Mouse (Mus musculus): Measurements from ENCODE around the gene Iqsec3. TPM values are rescaled to one million over a fixed set of nuclear protein-coding genes. Genes with fewer than 3 reads are reported as not detected.

The Iqsec3 gene
- polyA plus RNA-seq (2012; rRNA removed): 75.7 and 85.0 TPM in 2 replicates

GRCm38 (mm10) chr6:121473093-121473821 lies at the start of gene Iqsec3:
Iqsec3 (minus strand) TSS chr6:121473678.
- TF ChIP-seq CTCF (IDR thresholded peaks at IDR 0.05; ENCODE audit: extremely low read depth, insufficient read depth, low read length): no peak
- TF ChIP-seq POLR2A (IDR thresholded peaks at IDR 0.05; ENCODE audit: extremely low read depth, insufficient read depth, low read length): peak; percentile 76; the same call in 1 of the 2 replicates
- Histone ChIP-seq H3K4me3 (ENCODE audit: insufficient read depth, low read length) (peak within 1 kb of the TSS; percentile 87), H3K4me1 (ENCODE audit: control insufficient read depth, insufficient read depth, low read length) (peaks cover 4% of the 10 kb centered on the region), H3K27ac (ENCODE audit: insufficient read depth, low read length) (peak within 1 kb of the TSS; percentile 80)

- H3K27ac ChIP-seq (ENCODE audit: insufficient read depth, low read length): no peak overlapping the region
- H3K4me3 ChIP-seq (ENCODE audit: insufficient read depth, low read length): no peak overlapping the region
- no peaks in the 10 kb centered on the region for H3K4me1 ChIP-seq (ENCODE audit: control insufficient read depth, insufficient read depth, low read length)
- TF ChIP-seq POLR2A (IDR thresholded peaks at IDR 0.05; ENCODE audit: extremely low read depth, insufficient read depth, low read length) (no peak), CTCF (IDR thresholded peaks at IDR 0.05; ENCODE audit: extremely low read depth, insufficient read depth, low read length) (no peak)
Observed at GRCm38 (mm10) chr6:121522106-121522705, 48.7 kb upstream of the Iqsec3 start.

GRCm38 (mm10) chr6:121521030-121521429 lies 47.6 kb upstream of the Iqsec3 start:
- Histone ChIP-seq H3K4me1 (ENCODE audit: control insufficient read depth, insufficient read depth, low read length) (no peaks in the 10 kb centered on the region), H3K27ac (ENCODE audit: insufficient read depth, low read length) (no peak overlapping the region), H3K4me3 (ENCODE audit: insufficient read depth, low read length) (no peak overlapping the region)
- TF ChIP-seq CTCF (IDR thresholded peaks at IDR 0.05; ENCODE audit: extremely low read depth, insufficient read depth, low read length) (peak; percentile 32; the same call in 1 of the 2 replicates), POLR2A (IDR thresholded peaks at IDR 0.05; ENCODE audit: extremely low read depth, insufficient read depth, low read length) (no peak)

- no peak overlapping the region for H3K27ac ChIP-seq (ENCODE audit: insufficient read depth, low read length)
- H3K4me3 ChIP-seq (ENCODE audit: insufficient read depth, low read length): no peak overlapping the region
- H3K4me1 ChIP-seq (ENCODE audit: control insufficient read depth, insufficient read depth, low read length): no peaks in the 10 kb centered on the region
- TF ChIP-seq CTCF (IDR thresholded peaks at IDR 0.05; ENCODE audit: extremely low read depth, insufficient read depth, low read length) (no peak), POLR2A (IDR thresholded peaks at IDR 0.05; ENCODE audit: extremely low read depth, insufficient read depth, low read length) (no peak)
Observed at GRCm38 (mm10) chr6:121519896-121520295, 46.4 kb upstream of the Iqsec3 start.

- Histone ChIP-seq H3K4me1 (ENCODE audit: control insufficient read depth, insufficient read depth, low read length) (no peaks in the 10 kb centered on the region), H3K4me3 (ENCODE audit: insufficient read depth, low read length) (no peak overlapping the region), H3K27ac (ENCODE audit: insufficient read depth, low read length) (no peak overlapping the region)
- no peak for TF ChIP-seq POLR2A (IDR thresholded peaks at IDR 0.05; ENCODE audit: extremely low read depth, insufficient read depth, low read length)
- no peak for TF ChIP-seq CTCF (IDR thresholded peaks at IDR 0.05; ENCODE audit: extremely low read depth, insufficient read depth, low read length)
Observed at GRCm38 (mm10) chr6:121519266-121519810, 45.9 kb upstream of the Iqsec3 start.

- TF ChIP-seq CTCF (IDR thresholded peaks at IDR 0.05; ENCODE audit: extremely low read depth, insufficient read depth, low read length): no peak
- TF ChIP-seq POLR2A (IDR thresholded peaks at IDR 0.05; ENCODE audit: extremely low read depth, insufficient read depth, low read length): no peak
- H3K4me3 ChIP-seq (ENCODE audit: insufficient read depth, low read length): no peak overlapping the region
- no peak overlapping the region for H3K27ac ChIP-seq (ENCODE audit: insufficient read depth, low read length)
- H3K4me1 ChIP-seq (ENCODE audit: control insufficient read depth, insufficient read depth, low read length): no peaks in the 10 kb centered on the region
Observed at GRCm38 (mm10) chr6:121517726-121518125, 44.2 kb upstream of the Iqsec3 start.

- Histone ChIP-seq H3K4me3 (ENCODE audit: insufficient read depth, low read length) (no peak overlapping the region), H3K4me1 (ENCODE audit: control insufficient read depth, insufficient read depth, low read length) (no peaks in the 10 kb centered on the region), H3K27ac (ENCODE audit: insufficient read depth, low read length) (no peak overlapping the region)
- TF ChIP-seq POLR2A (IDR thresholded peaks at IDR 0.05; ENCODE audit: extremely low read depth, insufficient read depth, low read length) (no peak), CTCF (IDR thresholded peaks at IDR 0.05; ENCODE audit: extremely low read depth, insufficient read depth, low read length) (no peak)
Observed at GRCm38 (mm10) chr6:121510381-121510780, 36.9 kb upstream of the Iqsec3 start.

- TF ChIP-seq POLR2A (IDR thresholded peaks at IDR 0.05; ENCODE audit: extremely low read depth, insufficient read depth, low read length) (no peak), CTCF (IDR thresholded peaks at IDR 0.05; ENCODE audit: extremely low read depth, insufficient read depth, low read length) (no peak)
- Histone ChIP-seq H3K4me3 (ENCODE audit: insufficient read depth, low read length) (no peak overlapping the region), H3K4me1 (ENCODE audit: control insufficient read depth, insufficient read depth, low read length) (no peaks in the 10 kb centered on the region), H3K27ac (ENCODE audit: insufficient read depth, low read length) (no peak overlapping the region)
Observed at GRCm38 (mm10) chr6:121509871-121510270, 36.4 kb upstream of the Iqsec3 start.

- peak; percentile 16; the same call in 1 of the 2 replicates for TF ChIP-seq CTCF (IDR thresholded peaks at IDR 0.05; ENCODE audit: extremely low read depth, insufficient read depth, low read length)
- no peak for TF ChIP-seq POLR2A (IDR thresholded peaks at IDR 0.05; ENCODE audit: extremely low read depth, insufficient read depth, low read length)
- no peaks in the 10 kb centered on the region for H3K4me1 ChIP-seq (ENCODE audit: control insufficient read depth, insufficient read depth, low read length)
- H3K4me3 ChIP-seq (ENCODE audit: insufficient read depth, low read length): no peak overlapping the region
- H3K27ac ChIP-seq (ENCODE audit: insufficient read depth, low read length): no peak overlapping the region
Observed at GRCm38 (mm10) chr6:121508266-121508665, 34.8 kb upstream of the Iqsec3 start.

Measured in cortical plate, adult 2 months (tissue).